Mouse (Mus musculus) kidney, adult 2 months (tissue): ENCODE results near the gene Zfp668.

Experiments
- CTCF ChIP-seq: fragments of 200-500 bp; conservative IDR thresholded peaks from 2 replicates; pipeline ENCODE4 v1.5.1; 2011; ENCODE audit warnings: low read depth, mild to moderate bottlenecking, control low read depth, low read length, moderate library complexity, mixed read lengths; ENCODE audit not compliant: insufficient read depth, insufficient read length
- POLR2A ChIP-seq: fragments of 200-500 bp; IDR thresholded peaks from one replicate; pipeline ENCODE4 v1.6.1; 2011; ENCODE audit warnings: low read depth, low read length, control low read depth

DNA sequence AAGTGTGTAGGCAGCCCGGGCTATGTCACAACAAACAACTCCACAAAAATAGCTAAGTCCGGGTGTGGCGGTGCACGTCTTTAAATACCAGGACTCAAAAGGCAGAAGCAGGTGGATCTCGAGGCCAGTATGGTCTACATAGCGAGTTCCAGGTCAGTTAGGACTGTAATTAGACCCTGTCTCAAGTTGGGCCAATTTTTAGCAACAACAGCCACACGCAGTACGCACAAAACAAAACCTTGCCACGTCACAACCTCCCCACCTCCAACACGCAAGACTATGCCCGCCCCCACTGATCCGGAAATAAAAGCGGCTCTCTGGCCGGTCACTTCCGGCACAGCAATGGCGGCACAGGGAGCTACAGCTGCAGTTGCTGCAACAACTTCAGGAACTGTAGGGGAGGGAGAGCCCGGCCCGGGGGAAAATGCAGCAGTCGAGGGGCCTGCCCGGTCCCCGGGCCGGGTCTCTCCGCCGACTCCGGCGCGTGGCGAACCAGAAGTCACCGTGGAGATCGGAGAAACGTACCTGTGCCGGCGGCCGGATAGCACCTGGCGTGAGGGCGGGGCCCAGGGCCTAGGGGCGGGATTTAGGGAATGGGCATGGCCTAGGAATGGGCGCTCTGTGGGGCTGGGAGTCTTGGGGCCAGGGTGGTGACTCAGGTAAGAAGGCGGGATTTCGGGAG lies 35.7 kb upstream of the Zfp668 start, which contains the start of gene Kat8:
- TF ChIP-seq CTCF, result no peak
- TF ChIP-seq POLR2A, result peak; percentile 75
